Mouse (Mus musculus) liver (tissue): ENCODE measurements around the gene Fchsd2.

Experiments
- DNase-seq: peaks from one replicate; pipeline ENCODE4 v3.0.0-alpha.2; 2020; ENCODE audit warnings: mixed read lengths

Gene Fchsd2

GRCm38 (mm10) chr7:101291211-101291610, 198.5 kb downstream of the Fchsd2 start:
- DNase-seq: no peak

GRCm38 (mm10) chr7:101291641-101292040, 199.0 kb downstream of the Fchsd2 start:
- DNase-seq: no peak

GRCm38 (mm10) chr7:101292086-101292485, 199.4 kb downstream of the Fchsd2 start:
- DNase-seq: no peak

- DNase-seq: no peak
Measured at GRCm38 (mm10) chr7:101292696-101293095, 200.0 kb downstream of the Fchsd2 start.

GRCm38 (mm10) chr7:101293138-101293537, 200.5 kb downstream of the Fchsd2 start:
- no peak for DNase-seq

GRCm38 (mm10) chr7:101293611-101294010, 200.9 kb downstream of the Fchsd2 start:
- DNase-seq: no peak

- DNase-seq: no peak
Measured at GRCm38 (mm10) chr7:101295438-101295837, 202.8 kb downstream of the Fchsd2 start.

GRCm38 (mm10) chr7:101296252-101297022, 203.8 kb downstream of the Fchsd2 start:
- DNase-seq: peak; percentile 77

GRCm38 (mm10) chr7:101297023-101297405, 204.4 kb downstream of the Fchsd2 start:
- no peak for DNase-seq

GRCm38 (mm10) chr7:101298375-101298774, 205.7 kb downstream of the Fchsd2 start:
- DNase-seq: no peak

GRCm38 (mm10) chr7:101301361-101301880, 208.8 kb downstream of the Fchsd2 start:
- DNase-seq: no peak

- DNase-seq: peak; percentile 88
Measured at GRCm38 (mm10) chr7:101301881-101302456, 209.3 kb downstream of the Fchsd2 start, which contains the start of gene Atg16l2. TSS of gene Atg16l2 (minus strand) at chr7:101302251.

GRCm38 (mm10) chr7:101302691-101303090, 210.0 kb downstream of the Fchsd2 start:
- DNase-seq: no peak

- DNase-seq: no peak
Measured at GRCm38 (mm10) chr7:101306841-101307240, 214.2 kb downstream of the Fchsd2 start.

GRCm38 (mm10) chr7:101309985-101310326, 217.3 kb downstream of the Fchsd2 start:
- DNase-seq: no peak

- peak; percentile 98 for DNase-seq
Measured at GRCm38 (mm10) chr7:101310327-101311028, 217.8 kb downstream of the Fchsd2 start.

GRCm38 (mm10) chr7:101311061-101311460, 218.4 kb downstream of the Fchsd2 start:
- no peak for DNase-seq

GRCm38 (mm10) chr7:101313033-101313432, 220.4 kb downstream of the Fchsd2 start:
- no peak for DNase-seq

- DNase-seq: no peak
Measured at GRCm38 (mm10) chr7:101314396-101314795, 221.7 kb downstream of the Fchsd2 start.

- peak; percentile 72 for DNase-seq
Measured at GRCm38 (mm10) chr7:101315699-101316098, 223.0 kb downstream of the Fchsd2 start.

- DNase-seq: peak; percentile 59
Measured at GRCm38 (mm10) chr7:101316591-101317001, 223.9 kb downstream of the Fchsd2 start.

- DNase-seq: no peak
Measured at GRCm38 (mm10) chr7:101317014-101317413, 224.4 kb downstream of the Fchsd2 start, which contains the start of gene Stard10. TSS of gene Stard10 (plus strand) at chr7:101317086.

- peak; percentile 63 for DNase-seq
Measured at GRCm38 (mm10) chr7:101318848-101319247, 226.2 kb downstream of the Fchsd2 start.
